In genomic region chr8:83210676-83211075, GRCm38 (mm10) we compare ENCODE assay signal across 21 mouse cellular contexts.
"Had no signal": no experiment of that assay in that cellular context is flagged by ENCODE, and none has a peak within 500 bp of the region (broad histone marks: within the 10 kb centered on the region; RNA-seq: fewer than 3 reads in every experiment).

No protein-coding gene starts in this region.

- H3K27me3 ChIP-seq: liver, embryonic 15.5 days; lung, embryonic 15.5 days; midbrain, embryonic 12.5 days; midbrain, embryonic 15.5 days; neural tube, embryonic 13.5 days; neural tube, embryonic 15.5 days had no signal

- H3K9me3 ChIP-seq: liver, embryonic 15.5 days; lung, embryonic 15.5 days; megakaryocyte, embryonic 14.5 days; midbrain, embryonic 12.5 days; midbrain, embryonic 15.5 days; neural tube, embryonic 13.5 days; neural tube, embryonic 15.5 days had no signal

- H3K27ac ChIP-seq: liver, embryonic 15.5 days; lung, embryonic 15.5 days; macrophage; midbrain, embryonic 12.5 days; midbrain, embryonic 15.5 days; neural tube, embryonic 13.5 days; neural tube, embryonic 15.5 days had no signal

- ATAC-seq: liver, postnatal 0 days; lung, postnatal 0 days; midbrain, embryonic 15.5 days had no signal

- H3K9ac ChIP-seq: liver, embryonic 15.5 days; liver, postnatal 0 days; lung, embryonic 15.5 days; midbrain, embryonic 12.5 days; midbrain, embryonic 15.5 days; neural tube, embryonic 13.5 days; neural tube, embryonic 15.5 days had no signal

- H3K4me2 ChIP-seq: liver, embryonic 15.5 days; lung, embryonic 15.5 days; midbrain, embryonic 12.5 days; midbrain, embryonic 15.5 days; neural tube, embryonic 13.5 days; neural tube, embryonic 15.5 days had no signal

- H3K36me3 ChIP-seq: liver, embryonic 15.5 days; lung, embryonic 15.5 days; midbrain, embryonic 15.5 days had no signal

- DNase-seq: liver, postnatal 0 days; lung, adult 2 months; lung, postnatal 14 days; lung, postnatal 36 days; retina, postnatal 1 day; right cerebral cortex, adult 18-20 months; right cerebral cortex, postnatal 25 days; right cerebral cortex, postnatal 4 days; spleen, adult 18-20 months; thymus, adult 18-20 months; thymus, postnatal 14 days; thymus, postnatal 36 days had no signal

- H3K4me1 ChIP-seq: lung, embryonic 15.5 days; midbrain, embryonic 15.5 days; neural tube, embryonic 15.5 days had no signal

- H3K4me3 ChIP-seq: liver, embryonic 15.5 days; lung, embryonic 15.5 days; megakaryocyte, embryonic 14.5 days; midbrain, embryonic 12.5 days; midbrain, embryonic 15.5 days; neural tube, embryonic 13.5 days; neural tube, embryonic 15.5 days had no signal
